Mouse (Mus musculus): Measurements from ENCODE around the gene Slc6a6. TPM values are rescaled to one million over a fixed set of nuclear protein-coding genes. Genes with fewer than 3 reads are reported as not detected.

Gene Slc6a6
- polyA plus RNA-seq, 1 experiment from 2014 or later = 59.1 TPM

GRCm38 (mm10) chr6:91736471-91736870 lies 52.6 kb downstream of the Slc6a6 start:
- Histone ChIP-seq H3K27ac (ENCODE audit: low read length) (peak overlapping the region; percentile 6; the same call in 1 of the 2 replicates), H3K9me3 (replicated peaks; ENCODE audit: control insufficient read depth, low read length) (no peaks in the 10 kb centered on the region), H3K9ac (ENCODE audit: low read length) (0 out of 2 replicates have a peak overlapping the region, but pooled peaks have one; percentile 13), H3K4me2 (ENCODE audit: low read depth, low read length) (no peak overlapping the region), H3K36me3 (ENCODE audit: control insufficient read depth, insufficient read depth) (peaks cover 34% of the 10 kb centered on the region), H3K27me3 (ENCODE audit: control insufficient read depth, insufficient read depth, low read length) (0 out of 2 replicates have a peak, but pooled peaks cover 2% of the 10 kb centered on the region), H3K4me3 (ENCODE audit: low read length) (no peak overlapping the region), H3K4me1 (ENCODE audit: control insufficient read depth, insufficient read depth, low read length) (peaks cover 8% of the 10 kb centered on the region; the same call in 1 of the 2 replicates)
- peak; percentile 72 for ATAC-seq (replicated peaks; ENCODE audit: extremely low read depth, insufficient read depth, low FRiP score)
- WGBS = 54% methylated on average over 5 of the region's 5 CpGs

- H3K4me3 ChIP-seq (ENCODE audit: low read length) = no peak overlapping the region
- no peak overlapping the region for H3K9ac ChIP-seq (ENCODE audit: low read length)
- H3K36me3 ChIP-seq (ENCODE audit: control insufficient read depth, insufficient read depth) = peaks cover 38% of the 10 kb centered on the region
- 85% methylated on average over 7 of the region's 7 CpGs for WGBS
- H3K27ac ChIP-seq (ENCODE audit: low read length) = no peak overlapping the region
- H3K9me3 ChIP-seq (replicated peaks; ENCODE audit: control insufficient read depth, low read length) = no peaks in the 10 kb centered on the region
- 0 out of 2 replicates have a peak, but pooled peaks cover 2% of the 10 kb centered on the region for H3K27me3 ChIP-seq (ENCODE audit: control insufficient read depth, insufficient read depth, low read length)
- no peak for ATAC-seq (replicated peaks; ENCODE audit: extremely low read depth, insufficient read depth, low FRiP score)
- H3K4me2 ChIP-seq (ENCODE audit: low read depth, low read length) = no peak overlapping the region
- peaks cover 8% of the 10 kb centered on the region; the same call in 1 of the 2 replicates for H3K4me1 ChIP-seq (ENCODE audit: control insufficient read depth, insufficient read depth, low read length)
Observed at GRCm38 (mm10) chr6:91737451-91737850, 53.6 kb downstream of the Slc6a6 start.

DNA sequence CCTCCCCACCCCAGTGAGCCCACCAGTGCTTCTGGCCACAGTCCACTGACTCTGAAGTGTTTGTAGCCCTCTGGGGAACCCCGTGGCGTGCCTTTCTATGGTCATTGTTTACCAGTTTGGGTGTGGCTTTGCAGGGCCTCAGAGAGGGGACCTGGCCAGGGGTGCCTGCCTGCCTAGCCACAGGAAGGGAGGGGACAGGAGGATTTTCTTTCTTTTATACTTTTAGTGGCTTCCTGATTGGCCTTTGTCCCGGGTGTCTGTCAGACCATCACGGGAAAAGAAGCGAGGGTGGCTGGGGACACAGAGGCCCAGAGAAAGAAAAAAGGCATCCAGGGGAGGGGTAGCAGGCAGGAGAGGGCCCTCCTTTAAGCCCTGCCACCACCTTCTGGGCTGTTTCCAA lies 54.2 kb downstream of the Slc6a6 start:
- H3K4me2 ChIP-seq (ENCODE audit: low read depth, low read length) = no peak overlapping the region
- no peaks in the 10 kb centered on the region for H3K9me3 ChIP-seq (replicated peaks; ENCODE audit: control insufficient read depth, low read length)
- no peak overlapping the region for H3K4me3 ChIP-seq (ENCODE audit: low read length)
- no peak overlapping the region for H3K27ac ChIP-seq (ENCODE audit: low read length)
- H3K36me3 ChIP-seq (ENCODE audit: control insufficient read depth, insufficient read depth) = peaks cover 35% of the 10 kb centered on the region
- H3K9ac ChIP-seq (ENCODE audit: low read length) = no peak overlapping the region
- no peak for ATAC-seq (replicated peaks; ENCODE audit: extremely low read depth, insufficient read depth, low FRiP score)
- 55% methylated on average over 5 of the region's 5 CpGs for WGBS
- H3K4me1 ChIP-seq (ENCODE audit: control insufficient read depth, insufficient read depth, low read length) = peaks cover 8% of the 10 kb centered on the region; the same call in 1 of the 2 replicates
- 0 out of 2 replicates have a peak, but pooled peaks cover 2% of the 10 kb centered on the region for H3K27me3 ChIP-seq (ENCODE audit: control insufficient read depth, insufficient read depth, low read length)

GRCm38 (mm10) chr6:91741046-91741445 lies 57.2 kb downstream of the Slc6a6 start:
- H3K9me3 ChIP-seq (replicated peaks; ENCODE audit: control insufficient read depth, low read length) = no peaks in the 10 kb centered on the region
- ATAC-seq (replicated peaks; ENCODE audit: extremely low read depth, insufficient read depth, low FRiP score) = no peak
- no peak overlapping the region for H3K4me2 ChIP-seq (ENCODE audit: low read depth, low read length)
- peaks cover 5% of the 10 kb centered on the region; the same call in 1 of the 2 replicates for H3K4me1 ChIP-seq (ENCODE audit: control insufficient read depth, insufficient read depth, low read length)
- H3K36me3 ChIP-seq (ENCODE audit: control insufficient read depth, insufficient read depth) = peaks cover 29% of the 10 kb centered on the region
- no peak overlapping the region for H3K27ac ChIP-seq (ENCODE audit: low read length)
- WGBS = 64% methylated on average over 11 of the region's 11 CpGs
- H3K9ac ChIP-seq (ENCODE audit: low read length) = no peak overlapping the region
- H3K27me3 ChIP-seq (ENCODE audit: control insufficient read depth, insufficient read depth, low read length) = no peaks in the 10 kb centered on the region; the same call in 1 of the 2 replicates
- H3K4me3 ChIP-seq (ENCODE audit: low read length) = no peak overlapping the region

DNA sequence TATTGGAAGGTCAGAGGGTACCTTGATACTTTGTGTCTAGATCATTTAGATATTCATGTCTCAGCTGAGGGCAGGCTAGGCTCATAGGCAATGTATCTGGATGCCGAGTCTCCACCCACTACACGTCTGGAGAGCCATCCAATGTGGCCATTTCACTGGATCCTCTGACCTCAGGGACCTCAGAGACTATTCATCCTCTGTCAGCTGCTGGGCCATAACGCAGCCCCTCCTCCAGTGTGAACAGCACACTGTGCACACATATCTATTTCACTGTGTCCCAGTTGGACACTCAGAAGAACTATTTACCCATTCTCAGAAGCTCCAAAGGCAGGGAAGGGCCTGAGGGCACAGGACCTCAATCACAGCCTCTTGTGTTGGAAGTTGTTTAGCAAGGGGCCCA lies 58.6 kb downstream of the Slc6a6 start:
- Histone ChIP-seq H3K4me1 (ENCODE audit: control insufficient read depth, insufficient read depth, low read length) (peaks cover 3% of the 10 kb centered on the region; the same call in 1 of the 2 replicates), H3K27me3 (ENCODE audit: control insufficient read depth, insufficient read depth, low read length) (no peaks in the 10 kb centered on the region; the same call in 1 of the 2 replicates), H3K9me3 (replicated peaks; ENCODE audit: control insufficient read depth, low read length) (no peaks in the 10 kb centered on the region), H3K27ac (ENCODE audit: low read length) (no peak overlapping the region), H3K4me3 (ENCODE audit: low read length) (no peak overlapping the region), H3K9ac (ENCODE audit: low read length) (no peak overlapping the region), H3K4me2 (ENCODE audit: low read depth, low read length) (no peak overlapping the region), H3K36me3 (ENCODE audit: control insufficient read depth, insufficient read depth) (peaks cover 29% of the 10 kb centered on the region)
- ATAC-seq (replicated peaks; ENCODE audit: extremely low read depth, insufficient read depth, low FRiP score) = no peak
- WGBS = 69% methylated on average over 3 of the region's 3 CpGs

GRCm38 (mm10) chr6:91742995-91743394 lies 59.1 kb downstream of the Slc6a6 start:
- ATAC-seq (replicated peaks; ENCODE audit: extremely low read depth, insufficient read depth, low FRiP score) = no peak
- 86% methylated on average over 8 of the region's 8 CpGs for WGBS

GRCm38 (mm10) chr6:91743886-91744285 lies 60.0 kb downstream of the Slc6a6 start:
- no peak for ATAC-seq (replicated peaks; ENCODE audit: extremely low read depth, insufficient read depth, low FRiP score)
- no peak overlapping the region for H3K4me3 ChIP-seq (ENCODE audit: low read length)
- no peak overlapping the region for H3K4me2 ChIP-seq (ENCODE audit: low read depth, low read length)
- no peak overlapping the region for H3K9ac ChIP-seq (ENCODE audit: low read length)
- peaks cover 34% of the 10 kb centered on the region for H3K36me3 ChIP-seq (ENCODE audit: control insufficient read depth, insufficient read depth)
- WGBS = 65% methylated on average over 4 of the region's 4 CpGs
- H3K27me3 ChIP-seq (ENCODE audit: control insufficient read depth, insufficient read depth, low read length) = no peaks in the 10 kb centered on the region; the same call in 1 of the 2 replicates
- no peaks in the 10 kb centered on the region; the same call in 1 of the 2 replicates for H3K9me3 ChIP-seq (replicated peaks; ENCODE audit: control insufficient read depth, low read length)
- no peaks in the 10 kb centered on the region for H3K4me1 ChIP-seq (ENCODE audit: control insufficient read depth, insufficient read depth, low read length)
- no peak overlapping the region for H3K27ac ChIP-seq (ENCODE audit: low read length)

More at GRCm38 (mm10) chr6:91742995-91743394, 59.1 kb downstream of the Slc6a6 start:
- Histone ChIP-seq H3K27me3 (ENCODE audit: control insufficient read depth, insufficient read depth, low read length) (no peaks in the 10 kb centered on the region; the same call in 1 of the 2 replicates), H3K36me3 (ENCODE audit: control insufficient read depth, insufficient read depth) (peaks cover 29% of the 10 kb centered on the region), H3K9ac (ENCODE audit: low read length) (no peak overlapping the region), H3K27ac (ENCODE audit: low read length) (no peak overlapping the region), H3K9me3 (replicated peaks; ENCODE audit: control insufficient read depth, low read length) (no peaks in the 10 kb centered on the region), H3K4me3 (ENCODE audit: low read length) (no peak overlapping the region), H3K4me1 (ENCODE audit: control insufficient read depth, insufficient read depth, low read length) (no peaks in the 10 kb centered on the region), H3K4me2 (ENCODE audit: low read depth, low read length) (no peak overlapping the region)

DNA sequence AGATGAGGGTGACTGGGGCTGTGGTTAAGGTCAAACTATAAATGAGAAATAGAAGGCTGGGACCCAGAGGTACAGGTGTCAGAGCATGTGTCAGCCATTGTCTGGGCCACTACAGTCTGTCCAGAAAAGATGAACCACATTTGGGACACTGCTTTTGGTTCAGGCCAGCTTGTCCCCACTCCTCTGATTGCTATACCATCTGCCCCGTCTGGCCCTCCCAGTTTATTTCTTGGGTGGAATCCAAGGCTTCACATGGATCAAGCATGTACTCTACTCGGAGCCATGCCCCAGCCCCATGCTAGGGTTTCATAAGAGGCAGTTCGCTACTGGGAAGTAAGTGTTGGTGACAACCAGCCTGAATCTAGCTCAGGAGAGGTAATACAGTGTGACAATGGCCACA lies 61.4 kb downstream of the Slc6a6 start:
- Histone ChIP-seq H3K4me1 (ENCODE audit: control insufficient read depth, insufficient read depth, low read length) (no peaks in the 10 kb centered on the region), H3K9me3 (replicated peaks; ENCODE audit: control insufficient read depth, low read length) (no peaks in the 10 kb centered on the region; the same call in 1 of the 2 replicates), H3K9ac (ENCODE audit: low read length) (no peak overlapping the region), H3K4me2 (ENCODE audit: low read depth, low read length) (no peak overlapping the region), H3K4me3 (ENCODE audit: low read length) (no peak overlapping the region), H3K27me3 (ENCODE audit: control insufficient read depth, insufficient read depth, low read length) (no peaks in the 10 kb centered on the region; the same call in 1 of the 2 replicates), H3K36me3 (ENCODE audit: control insufficient read depth, insufficient read depth) (peaks cover 40% of the 10 kb centered on the region), H3K27ac (ENCODE audit: low read length) (no peak overlapping the region)
- WGBS = 89% methylated on average over 3 of the region's 3 CpGs
- ATAC-seq (replicated peaks; ENCODE audit: extremely low read depth, insufficient read depth, low FRiP score) = no peak

GRCm38 (mm10) chr6:91745947-91746582 lies 62.2 kb downstream of the Slc6a6 start:
- no peak overlapping the region for H3K9ac ChIP-seq (ENCODE audit: low read length)
- WGBS = 80% methylated on average over 7 of the region's 7 CpGs
- no peaks in the 10 kb centered on the region; the same call in 1 of the 2 replicates for H3K27me3 ChIP-seq (ENCODE audit: control insufficient read depth, insufficient read depth, low read length)
- H3K27ac ChIP-seq (ENCODE audit: low read length) = no peak overlapping the region
- ATAC-seq (replicated peaks; ENCODE audit: extremely low read depth, insufficient read depth, low FRiP score) = no peak
- no peak overlapping the region for H3K4me2 ChIP-seq (ENCODE audit: low read depth, low read length)
- H3K4me1 ChIP-seq (ENCODE audit: control insufficient read depth, insufficient read depth, low read length) = no peaks in the 10 kb centered on the region
- peaks cover 47% of the 10 kb centered on the region for H3K36me3 ChIP-seq (ENCODE audit: control insufficient read depth, insufficient read depth)
- no peaks in the 10 kb centered on the region; the same call in 1 of the 2 replicates for H3K9me3 ChIP-seq (replicated peaks; ENCODE audit: control insufficient read depth, low read length)
- no peak overlapping the region for H3K4me3 ChIP-seq (ENCODE audit: low read length)

Data from heart, embryonic 16.5 days (tissue).